Mouse (Mus musculus) midbrain, embryonic 15.5 days (tissue): ENCODE data around the gene Nck2. TPM values are rescaled to one million over a fixed set of nuclear protein-coding genes. Genes with fewer than 3 reads are reported as not detected.

ENCODE experiments used
- ATAC-seq: fragments of 200-750 bp; cut with Nextera tagmentation; replicated peaks from 2 replicates; pipeline ENCODE4 v1.8.0; 2017; ENCODE audit warnings: moderate TSS enrichment
- H3K27ac ChIP-seq: fragments of 300-500 bp; sonication (generic); 2 replicates; pipeline ENCODE4 v1.5.1; 2015; ENCODE audit warnings: mild to moderate bottlenecking, inconsistent platforms
- H3K27me3 ChIP-seq: fragments of 300-500 bp; sonication (generic); replicated peaks from 2 replicates; pipeline ENCODE4 v1.6.1; 2015; ENCODE audit warnings: inconsistent platforms
- H3K36me3 ChIP-seq: fragments of 300-500 bp; sonication (generic); replicated peaks from 2 replicates; pipeline ENCODE4 v1.6.1; 2015; ENCODE audit warnings: inconsistent platforms
- H3K4me1 ChIP-seq: fragments of 300-500 bp; sonication (generic); 2 replicates; pipeline ENCODE4 v1.6.1; 2015; ENCODE audit warnings: inconsistent platforms
- H3K4me2 ChIP-seq: fragments of 300-500 bp; sonication (generic); 2 replicates; pipeline ENCODE4 v1.6.1; 2015; ENCODE audit warnings: inconsistent platforms, mild to moderate bottlenecking, moderate library complexity
- H3K4me3 ChIP-seq: fragments of 300-500 bp; sonication (generic); 2 replicates; pipeline ENCODE4 v1.5.1; 2015; ENCODE audit warnings: mild to moderate bottlenecking, inconsistent platforms
- H3K9ac ChIP-seq: fragments of 300-500 bp; sonication (generic); 2 replicates; pipeline ENCODE4 v1.6.1; 2015; ENCODE audit warnings: mild to moderate bottlenecking, inconsistent platforms
- H3K9me3 ChIP-seq: fragments of 300-500 bp; sonication (generic); 2 replicates; pipeline ENCODE4 v1.6.1; 2016; ENCODE audit warnings: inconsistent platforms
- WGBS: fragments of 180-500 bp; shearing (Covaris S2); methylation state at CpG from one replicate; pipeline ENCODE4 v1.1.7; 2015; ENCODE audit warnings: mixed read lengths; 5-methylcytosine and 5-hydroxymethylcytosine counted together
- polyA plus RNA-seq: library from polyadenylated mRNA; unstranded; fragments of >200 nt; fragmentation: Nextera tagmentation; extraction: Ambion mirVana; gene quantifications from 2 replicates; pipeline ENCODE4 v1.2.1, GENCODE M21; 2015

Gene Nck2
- polyA plus RNA-seq, 1 experiment from 2014 or later, result 35.5 TPM

- peaks cover 24% of the 10 kb centered on the region for H3K4me1 ChIP-seq
- no peaks in the 10 kb centered on the region for H3K9me3 ChIP-seq
- H3K27me3 ChIP-seq, result 0 out of 2 replicates have a peak, but pooled peaks cover 2% of the 10 kb centered on the region
- peak; percentile 96 for ATAC-seq
- H3K4me3 ChIP-seq, result peak overlapping the region; percentile 83
- no peaks in the 10 kb centered on the region for H3K36me3 ChIP-seq
- peak overlapping the region; percentile 89 for H3K4me2 ChIP-seq
- peak overlapping the region; percentile 83 for H3K9ac ChIP-seq
- H3K27ac ChIP-seq, result peak overlapping the region; percentile 89
- WGBS, result 0% methylated on average over 66 of the region's 86 CpGs
Measured at GRCm38 (mm10) chr1:43445170-43446088, 1.1 kb downstream of the Nck2 start.

GRCm38 (mm10) chr1:43446089-43446533, 1.7 kb downstream of the Nck2 start:
- Histone ChIP-seq H3K9ac (peak overlapping the region; percentile 83), H3K36me3 (no peaks in the 10 kb centered on the region), H3K4me1 (peaks cover 28% of the 10 kb centered on the region), H3K9me3 (no peaks in the 10 kb centered on the region), H3K4me2 (peak overlapping the region; percentile 89), H3K27me3 (0 out of 2 replicates have a peak, but pooled peaks cover 2% of the 10 kb centered on the region), H3K4me3 (peak overlapping the region; percentile 83), H3K27ac (peak overlapping the region; percentile 89)
- 0% methylated on average over 44 of the region's 44 CpGs for WGBS
- peak; percentile 79; the same call in 1 of the 2 replicates for ATAC-seq

- peak overlapping the region; percentile 83 for H3K4me3 ChIP-seq
- peaks cover 28% of the 10 kb centered on the region for H3K4me1 ChIP-seq
- peak; percentile 2; the same call in 1 of the 2 replicates for ATAC-seq
- 0 out of 2 replicates have a peak, but pooled peaks cover 2% of the 10 kb centered on the region for H3K27me3 ChIP-seq
- WGBS, result 20% methylated on average over 16 of the region's 16 CpGs
- H3K9me3 ChIP-seq, result no peaks in the 10 kb centered on the region
- H3K27ac ChIP-seq, result peak overlapping the region; percentile 89
- H3K36me3 ChIP-seq, result no peaks in the 10 kb centered on the region
- peak overlapping the region; percentile 89 for H3K4me2 ChIP-seq
- H3K9ac ChIP-seq, result peak overlapping the region; percentile 83
Measured at GRCm38 (mm10) chr1:43446731-43447601, 2.6 kb downstream of the Nck2 start.

GRCm38 (mm10) chr1:43447602-43448287, 3.4 kb downstream of the Nck2 start:
- no peaks in the 10 kb centered on the region for H3K36me3 ChIP-seq
- no peak overlapping the region for H3K27ac ChIP-seq
- peak overlapping the region; percentile 83; the same call in 1 of the 2 replicates for H3K9ac ChIP-seq
- H3K4me1 ChIP-seq, result peaks cover 28% of the 10 kb centered on the region
- peak overlapping the region; percentile 89 for H3K4me2 ChIP-seq
- no peak for ATAC-seq
- peak overlapping the region; percentile 83 for H3K4me3 ChIP-seq
- H3K9me3 ChIP-seq, result no peaks in the 10 kb centered on the region
- 0 out of 2 replicates have a peak, but pooled peaks cover 2% of the 10 kb centered on the region for H3K27me3 ChIP-seq
- 49% methylated on average over 9 of the region's 9 CpGs for WGBS

GRCm38 (mm10) chr1:43450811-43451210, 6.4 kb downstream of the Nck2 start:
- ATAC-seq, result no peak
- Histone ChIP-seq H3K9me3 (no peaks in the 10 kb centered on the region), H3K4me1 (peaks cover 22% of the 10 kb centered on the region), H3K27me3 (no peaks in the 10 kb centered on the region), H3K4me3 (no peak overlapping the region), H3K9ac (no peak overlapping the region), H3K4me2 (no peak overlapping the region), H3K27ac (no peak overlapping the region), H3K36me3 (no peaks in the 10 kb centered on the region)
- WGBS, result 92% methylated on average over 1 of the region's 1 CpGs

GRCm38 (mm10) chr1:43453683-43454082, 9.3 kb downstream of the Nck2 start:
- H3K36me3 ChIP-seq, result no peaks in the 10 kb centered on the region
- no peaks in the 10 kb centered on the region for H3K27me3 ChIP-seq
- peaks cover 9% of the 10 kb centered on the region; the same call in 1 of the 2 replicates for H3K4me1 ChIP-seq
- H3K9me3 ChIP-seq, result no peaks in the 10 kb centered on the region
- no peak overlapping the region for H3K4me3 ChIP-seq
- H3K27ac ChIP-seq, result no peak overlapping the region
- ATAC-seq, result no peak
- H3K9ac ChIP-seq, result no peak overlapping the region
- no peak overlapping the region for H3K4me2 ChIP-seq
- 91% methylated on average over 3 of the region's 3 CpGs for WGBS

GRCm38 (mm10) chr1:43454741-43455140, 10.4 kb downstream of the Nck2 start:
- Histone ChIP-seq H3K36me3 (no peaks in the 10 kb centered on the region), H3K4me1 (peaks cover 9% of the 10 kb centered on the region; the same call in 1 of the 2 replicates), H3K27ac (no peak overlapping the region), H3K9ac (no peak overlapping the region), H3K9me3 (no peaks in the 10 kb centered on the region), H3K4me3 (no peak overlapping the region), H3K27me3 (no peaks in the 10 kb centered on the region), H3K4me2 (no peak overlapping the region)
- 87% methylated on average over 8 of the region's 8 CpGs for WGBS
- ATAC-seq, result no peak

GRCm38 (mm10) chr1:43455196-43455595, 10.8 kb downstream of the Nck2 start:
- no peak for ATAC-seq
- Histone ChIP-seq H3K9ac (no peak overlapping the region), H3K9me3 (no peaks in the 10 kb centered on the region), H3K27ac (no peak overlapping the region), H3K4me1 (0 out of 2 replicates have a peak, but pooled peaks cover 7% of the 10 kb centered on the region), H3K4me2 (no peak overlapping the region), H3K36me3 (no peaks in the 10 kb centered on the region), H3K4me3 (no peak overlapping the region), H3K27me3 (no peaks in the 10 kb centered on the region)
- 87% methylated on average over 1 of the region's 1 CpGs for whole genome bisulfite sequencing

- Histone ChIP-seq H3K4me1 (0 out of 2 replicates have a peak, but pooled peaks cover 2% of the 10 kb centered on the region), H3K27me3 (no peaks in the 10 kb centered on the region), H3K4me3 (no peak overlapping the region), H3K27ac (no peak overlapping the region), H3K9ac (no peak overlapping the region), H3K9me3 (no peaks in the 10 kb centered on the region), H3K36me3 (no peaks in the 10 kb centered on the region), H3K4me2 (no peak overlapping the region)
- 89% methylated on average over 7 of the region's 7 CpGs for WGBS
- no peak for ATAC-seq
Measured at GRCm38 (mm10) chr1:43457012-43457766, 12.8 kb downstream of the Nck2 start.

- peaks cover 12% of the 10 kb centered on the region; the same call in 1 of the 2 replicates for H3K4me1 ChIP-seq
- 90% methylated on average over 5 of the region's 5 CpGs for WGBS
- H3K36me3 ChIP-seq, result no peaks in the 10 kb centered on the region
- H3K27ac ChIP-seq, result no peak overlapping the region
- H3K4me2 ChIP-seq, result no peak overlapping the region
- H3K9ac ChIP-seq, result no peak overlapping the region
- no peak overlapping the region for H3K4me3 ChIP-seq
- H3K9me3 ChIP-seq, result no peaks in the 10 kb centered on the region
- H3K27me3 ChIP-seq, result no peaks in the 10 kb centered on the region
- ATAC-seq, result no peak
Measured at GRCm38 (mm10) chr1:43460468-43460867, 16.1 kb downstream of the Nck2 start.

- Histone ChIP-seq H3K4me2 (no peak overlapping the region), H3K27me3 (no peaks in the 10 kb centered on the region), H3K27ac (no peak overlapping the region), H3K36me3 (no peaks in the 10 kb centered on the region), H3K9me3 (no peaks in the 10 kb centered on the region), H3K4me1 (peaks cover 12% of the 10 kb centered on the region; the same call in 1 of the 2 replicates), H3K4me3 (no peak overlapping the region), H3K9ac (no peak overlapping the region)
- ATAC-seq, result no peak
- 55% methylated on average over 4 of the region's 4 CpGs for WGBS
Measured at GRCm38 (mm10) chr1:43462666-43463065, 18.3 kb downstream of the Nck2 start.
